Mouse (Mus musculus) forebrain, embryonic 14.5 days (tissue): ENCODE data around the gene Pdhx. TPM values are rescaled to one million over a fixed set of nuclear protein-coding genes. Genes with fewer than 3 reads are reported as not detected.

Experiments
- ATAC-seq: fragments of 200-750 bp; cut with Nextera tagmentation; 2 replicates; pipeline ENCODE4 v1.8.0; 2017; ENCODE audit warnings: mild to moderate bottlenecking, moderate library complexity
- DNase-seq: peaks from one replicate; pipeline ENCODE4 v3.0.0-alpha.2; 2015; ENCODE audit warnings: low spot score
- H3K27ac ChIP-seq: fragments of 300-500 bp; sonication (generic); 2 replicates; pipeline ENCODE4 v1.5.1; 2014; ENCODE audit warnings: low read depth, mild to moderate bottlenecking, control low read depth, low read length, moderate library complexity
- H3K27me3 ChIP-seq: fragments of 300-500 bp; sonication (generic); replicated peaks from 2 replicates; pipeline ENCODE4 v1.6.1; 2014; ENCODE audit warnings: low read length, control low read depth, mixed read lengths; ENCODE audit not compliant: control insufficient read depth, insufficient read depth
- H3K36me3 ChIP-seq: fragments of 300-500 bp; sonication (generic); 2 replicates; pipeline ENCODE4 v1.6.1; 2014; ENCODE audit warnings: low read length, control low read depth; ENCODE audit not compliant: control insufficient read depth, insufficient read depth
- H3K4me1 ChIP-seq: fragments of 300-500 bp; sonication (generic); 2 replicates; pipeline ENCODE4 v1.6.1; 2014; ENCODE audit warnings: antibody characterized with exemption, low read length, control low read depth; ENCODE audit not compliant: control insufficient read depth, insufficient read depth
- H3K4me2 ChIP-seq: fragments of 300-500 bp; sonication (generic); 2 replicates; pipeline ENCODE4 v1.6.1; 2014; ENCODE audit warnings: mild to moderate bottlenecking, control low read depth, low read length
- H3K4me3 ChIP-seq: fragments of 300-500 bp; sonication (generic); 2 replicates; pipeline ENCODE4 v1.5.1; 2014; ENCODE audit warnings: low read depth, low read length, control low read depth
- H3K9ac ChIP-seq: fragments of 300-500 bp; sonication (generic); 2 replicates; pipeline ENCODE4 v1.6.1; 2014; ENCODE audit warnings: mild to moderate bottlenecking, low read length, control low read depth, moderate library complexity
- H3K9me3 ChIP-seq: fragments of 300-500 bp; sonication (generic); replicated peaks from 2 replicates; pipeline ENCODE4 v1.6.1; 2016; ENCODE audit warnings: low read length, control low read depth, mixed read lengths; ENCODE audit not compliant: control insufficient read depth
- WGBS: fragments of 180-500 bp; shearing (Covaris S2); extraction: QIAGEN DNeasy Blood & Tissue Kit; methylation state at CpG from one replicate; pipeline ENCODE4 v1.1.7; 2014; 5-methylcytosine and 5-hydroxymethylcytosine counted together
- polyA plus RNA-seq: library from polyadenylated mRNA; unstranded; fragments of >200 nt; fragmentation: Nextera tagmentation; extraction: Ambion mirVana; gene quantifications from 2 replicates; pipeline ENCODE4 v1.2.1, GENCODE M21; 2014

The Pdhx gene
- 63.8 and 67.5 TPM in 2 replicates for polyA plus RNA-seq

GRCm38 (mm10) chr2:103073219-103073982 is at the start of gene Pdhx, which contains the start of gene Apip:
Gene Pdhx (minus strand): TSS chr2:103073513.
Gene Apip (plus strand): TSS chr2:103073675.
- Histone ChIP-seq H3K4me3 (peak within 1 kb of the TSS; percentile 76), H3K27ac (peak within 1 kb of the TSS; percentile 75), H3K36me3 (no peaks in the 10 kb centered on the region), H3K9ac (peak within 1 kb of the TSS; percentile 89), H3K4me2 (peak within 1 kb of the TSS; percentile 58), H3K27me3 (no peaks in the 10 kb centered on the region), H3K4me1 (peaks cover 19% of the 10 kb centered on the region), H3K9me3 (no peaks in the 10 kb centered on the region)
- DNase-seq (peak; percentile 100), ATAC-seq (peak; percentile 99)
- WGBS: under 1% methylated on average over 53 of the region's 55 CpGs

DNA sequence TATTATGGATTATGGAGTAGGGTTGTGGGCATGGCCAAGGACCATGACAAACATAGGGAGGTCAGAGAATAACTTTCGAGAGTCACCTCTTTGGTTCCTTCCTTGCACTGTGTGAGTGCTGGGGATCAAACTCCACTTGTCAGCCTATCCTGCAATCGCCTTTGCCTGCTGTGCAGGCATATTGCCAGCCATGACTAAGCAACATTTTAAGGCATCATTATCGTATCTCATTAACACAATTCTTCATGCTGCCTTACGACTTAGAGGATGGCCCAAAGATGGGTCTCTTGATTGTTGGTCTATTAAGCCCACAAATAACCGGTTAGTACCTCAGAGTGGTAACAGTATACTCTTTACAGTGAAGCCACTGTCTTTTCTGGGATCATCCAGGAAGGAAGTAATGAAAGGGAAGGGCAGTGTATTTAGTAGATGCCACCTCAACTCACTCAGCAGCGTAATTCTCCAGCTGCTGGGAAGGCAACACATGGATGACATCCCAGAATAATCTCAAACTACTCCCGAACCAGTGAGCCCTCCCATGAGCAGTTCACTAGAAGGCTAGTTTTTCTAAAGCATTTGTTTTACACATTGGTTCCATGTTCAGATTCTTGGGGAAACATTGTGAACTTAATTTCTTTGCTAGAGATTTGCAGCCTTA is 46.0 kb upstream of the Pdhx start:
- Histone ChIP-seq H3K27ac (no peak overlapping the region), H3K9ac (no peak overlapping the region), H3K4me2 (no peak overlapping the region), H3K9me3 (no peaks in the 10 kb centered on the region), H3K27me3 (no peaks in the 10 kb centered on the region), H3K4me1 (no peaks in the 10 kb centered on the region), H3K4me3 (no peak overlapping the region), H3K36me3 (no peaks in the 10 kb centered on the region)
- 74% methylated on average over 7 of the region's 7 CpGs for WGBS
- peak; percentile 32 for DNase-seq
- ATAC-seq: no peak

GRCm38 (mm10) chr2:103118324-103119196 is 45.2 kb upstream of the Pdhx start:
- ATAC-seq: peak; percentile 18; the same call in 1 of the 2 replicates

GRCm38 (mm10) chr2:103117212-103117611 is 43.9 kb upstream of the Pdhx start:
- no peak overlapping the region for H3K4me3 ChIP-seq
- WGBS: 51% methylated on average over 5 of the region's 5 CpGs
- no peak for ATAC-seq

More at GRCm38 (mm10) chr2:103118324-103119196, 45.2 kb upstream of the Pdhx start:
- no peaks in the 10 kb centered on the region for H3K27me3 ChIP-seq
- peak; percentile 46 for DNase-seq
- H3K9ac ChIP-seq: no peak overlapping the region
- H3K4me2 ChIP-seq: no peak overlapping the region
- WGBS: 42% methylated on average over 6 of the region's 6 CpGs
- H3K27ac ChIP-seq: no peak overlapping the region; the same call in 1 of the 2 replicates
- H3K9me3 ChIP-seq: no peaks in the 10 kb centered on the region
- no peaks in the 10 kb centered on the region for H3K4me1 ChIP-seq
- no peak overlapping the region for H3K4me3 ChIP-seq
- H3K36me3 ChIP-seq: no peaks in the 10 kb centered on the region

DNA sequence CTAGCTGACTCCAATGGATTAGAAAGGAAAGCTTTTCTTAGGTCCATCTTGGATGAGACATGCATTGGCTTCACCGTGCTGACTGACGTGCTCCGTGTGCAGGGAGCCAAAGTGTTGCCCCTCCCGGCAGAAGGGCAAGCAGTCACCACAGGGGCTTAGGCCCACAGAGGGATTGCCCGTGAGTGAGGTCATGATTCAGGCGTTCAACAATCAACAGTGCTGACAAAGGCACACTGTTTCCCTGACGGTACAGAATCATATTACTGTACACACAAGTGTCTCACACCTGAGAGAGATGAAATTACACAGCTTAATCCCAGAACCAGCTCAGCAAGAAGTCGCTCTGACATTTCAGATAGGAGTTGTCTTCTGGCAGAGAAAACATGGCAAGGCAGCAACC is 38.4 kb upstream of the Pdhx start:
- Histone ChIP-seq H3K4me3 (no peak overlapping the region), H3K27ac (no peak overlapping the region), H3K36me3 (no peaks in the 10 kb centered on the region), H3K27me3 (no peaks in the 10 kb centered on the region), H3K4me1 (no peaks in the 10 kb centered on the region), H3K9ac (no peak overlapping the region), H3K4me2 (no peak overlapping the region), H3K9me3 (no peaks in the 10 kb centered on the region)
- WGBS: 64% methylated on average over 8 of the region's 8 CpGs
- DNase-seq: no peak
- no peak for ATAC-seq

More at GRCm38 (mm10) chr2:103117212-103117611, 43.9 kb upstream of the Pdhx start:
- Histone ChIP-seq H3K4me2 (no peak overlapping the region), H3K27me3 (no peaks in the 10 kb centered on the region), H3K4me1 (no peaks in the 10 kb centered on the region), H3K27ac (no peak overlapping the region), H3K36me3 (no peaks in the 10 kb centered on the region), H3K9ac (no peak overlapping the region), H3K9me3 (no peaks in the 10 kb centered on the region)
- DNase-seq: no peak

- H3K27me3 ChIP-seq: no peaks in the 10 kb centered on the region
- H3K4me2 ChIP-seq: no peak overlapping the region
- no peak for DNase-seq
- H3K9me3 ChIP-seq: no peaks in the 10 kb centered on the region
- 83% methylated on average over 2 of the region's 2 CpGs for WGBS
- no peaks in the 10 kb centered on the region for H3K4me1 ChIP-seq
- H3K36me3 ChIP-seq: no peaks in the 10 kb centered on the region
- H3K27ac ChIP-seq: no peak overlapping the region
- no peak overlapping the region for H3K4me3 ChIP-seq
- no peak for ATAC-seq
- no peak overlapping the region for H3K9ac ChIP-seq
Measured at GRCm38 (mm10) chr2:103106172-103106571, 32.9 kb upstream of the Pdhx start.

GRCm38 (mm10) chr2:103102595-103102994 is 29.3 kb upstream of the Pdhx start:
- Histone ChIP-seq H3K9ac (no peak overlapping the region), H3K4me1 (no peaks in the 10 kb centered on the region), H3K4me3 (no peak overlapping the region), H3K9me3 (no peaks in the 10 kb centered on the region), H3K27me3 (no peaks in the 10 kb centered on the region), H3K27ac (no peak overlapping the region), H3K36me3 (no peaks in the 10 kb centered on the region), H3K4me2 (no peak overlapping the region)
- ATAC-seq (no peak), DNase-seq (no peak)
- 66% methylated on average over 5 of the region's 5 CpGs for WGBS

DNA sequence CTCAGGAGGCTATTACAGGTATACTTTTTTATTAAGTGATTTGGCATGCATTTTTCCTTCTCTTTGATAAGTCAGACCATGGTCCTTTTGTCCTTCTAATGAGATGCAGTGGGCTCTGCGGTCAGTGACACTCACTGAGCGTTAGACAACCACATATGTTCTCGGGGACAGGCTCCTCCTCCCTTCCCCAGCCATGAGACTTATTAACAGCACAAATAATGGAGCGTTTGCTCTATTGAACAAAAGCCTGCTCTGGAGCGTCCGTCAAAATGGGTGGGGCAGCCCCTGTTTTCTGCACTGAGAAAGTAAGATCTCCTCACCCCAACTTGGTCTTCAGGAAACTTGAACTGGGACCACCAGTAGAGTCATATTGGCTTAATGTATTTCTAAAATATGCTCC is 16.2 kb upstream of the Pdhx start:
- H3K4me2 ChIP-seq: no peak overlapping the region
- no peaks in the 10 kb centered on the region for H3K27me3 ChIP-seq
- no peak overlapping the region for H3K27ac ChIP-seq
- WGBS: 29% methylated on average over 6 of the region's 6 CpGs
- no peak overlapping the region for H3K9ac ChIP-seq
- no peak overlapping the region for H3K4me3 ChIP-seq
- ATAC-seq (no peak), DNase-seq (peak; percentile 10)
- peaks cover 25% of the 10 kb centered on the region for H3K36me3 ChIP-seq
- no peaks in the 10 kb centered on the region for H3K9me3 ChIP-seq
- H3K4me1 ChIP-seq: no peaks in the 10 kb centered on the region
